Mouse (Mus musculus) duodenum, adult 2 months (tissue): ENCODE data around the gene Krt35. TPM values are rescaled to one million over a fixed set of nuclear protein-coding genes. Genes with fewer than 3 reads are reported as not detected.

Experiments used
- polyA plus RNA-seq: library from polyadenylated mRNA; depleted of rRNA; stranded (reverse); fragments of >200 nt; gene quantifications from 2 replicates; pipeline ENCODE4 v1.2.3, GENCODE M21; 2012; ENCODE audit warnings: low replicate concordance; rRNA removed

Krt35 gene
- not detected in 2 replicates for polyA plus RNA-seq

GRCm38 (mm10) chr11:100096141-100096540 lies at the start of gene Krt35:
TSS of gene Krt35 (minus strand) at chr11:100096241.

GRCm38 (mm10) chr11:100135731-100136130 lies 39.7 kb upstream of the Krt35 start, which contains the start of gene Krt15:
TSS of gene Krt15 (minus strand) at chr11:100135928.

GRCm38 (mm10) chr11:100121466-100121865 lies 25.4 kb upstream of the Krt35 start, which contains the start of gene Krt13:
TSS of gene Krt13 (minus strand) at chr11:100121566.

DNA sequence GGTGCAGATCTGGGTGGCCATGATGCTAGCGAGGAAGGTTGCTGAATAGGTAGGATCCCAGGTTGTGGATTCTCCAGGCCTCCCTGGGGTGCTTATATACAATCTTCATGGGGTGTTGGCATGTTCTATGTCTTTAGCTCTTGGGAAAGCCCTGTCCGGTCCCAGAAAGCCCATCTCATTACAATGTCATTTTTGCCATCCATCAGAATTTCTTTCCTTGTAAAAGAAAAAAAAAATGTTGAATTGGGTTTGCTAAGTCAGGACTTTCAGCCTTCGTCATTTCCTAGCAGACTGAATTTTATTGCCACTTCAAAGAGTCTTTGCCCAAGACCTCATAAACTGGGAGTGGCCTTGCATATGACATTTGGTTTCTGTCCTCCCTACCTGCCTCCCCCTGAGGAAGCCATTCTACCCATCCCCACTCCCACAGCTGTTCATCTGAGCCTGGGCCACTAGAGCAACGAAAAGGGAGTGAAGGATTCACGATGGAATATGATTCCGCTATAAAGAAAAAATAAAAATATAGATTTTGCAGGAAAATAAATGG lies 9.6 kb upstream of the Krt35 start, which contains the start of gene Krt36:
Krt36 (minus strand) TSS at position 51 of the 547 bp plus-strand sequence.

DNA sequence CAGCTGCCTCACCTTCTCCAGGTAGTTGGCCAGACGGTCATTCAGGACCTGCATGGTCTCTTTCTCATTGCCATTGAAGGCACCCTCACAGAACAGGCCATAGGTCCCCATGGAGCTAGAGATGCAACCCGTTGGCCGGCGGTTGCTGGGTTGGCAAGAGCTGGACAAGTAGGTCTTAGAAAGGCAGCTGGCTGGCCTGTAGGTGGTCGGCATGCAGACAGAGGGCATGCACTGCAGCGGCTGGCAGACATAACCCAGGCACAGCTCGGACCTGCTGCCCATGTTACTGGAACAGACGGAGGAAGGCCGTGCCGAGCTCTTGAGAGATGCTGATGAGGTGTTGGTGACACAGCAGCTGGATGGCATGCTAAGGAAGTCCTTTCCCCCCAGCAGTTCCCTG lies 8.2 kb downstream of the Krt35 start, which contains the start of gene Krt32:
Krt32 (minus strand) TSS at position 366 of the 400 bp plus-strand sequence.

DNA sequence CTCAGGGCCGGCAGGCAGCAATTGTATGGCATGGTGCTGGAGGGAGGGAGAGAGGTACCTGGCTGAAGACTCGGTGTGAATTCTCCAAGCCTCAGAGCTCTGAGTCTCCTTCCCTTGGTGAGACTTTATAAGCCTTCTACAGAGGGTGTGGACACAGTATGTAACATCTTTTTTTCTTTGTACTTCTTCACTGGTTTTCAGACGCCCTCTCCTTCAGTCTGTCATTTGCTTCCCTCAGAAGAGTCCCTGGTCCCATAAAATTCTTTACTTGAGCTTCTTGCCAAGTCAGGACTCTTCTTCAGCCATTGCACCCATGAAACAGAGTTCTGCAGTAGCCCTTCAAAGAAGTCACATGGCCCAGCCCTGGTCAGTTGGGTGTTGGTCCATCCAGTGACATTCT lies 45.6 kb downstream of the Krt35 start, which contains the start of gene Krt31:
Krt31 (minus strand) TSS at position 101 of the 400 bp plus-strand sequence.

Other genes starting within 250 kb of the Krt35 start
- gene Krtap4-16, start 244.6 kb downstream of the Krt35 start, polyA plus RNA-seq: 1.4 TPM in 1 of 2 replicates, not detected in the other
- gene Gm11568, start 238.3 kb downstream of the Krt35 start, polyA plus RNA-seq: not detected in 2 replicates
- not detected in 2 replicates for gene Gm11559, start 231.8 kb downstream of the Krt35 start, polyA plus RNA-seq
- gene Krtap9-1, start 222.9 kb downstream of the Krt35 start, polyA plus RNA-seq: not detected in 2 replicates
- gene Gm11567, start 217.1 kb downstream of the Krt35 start, polyA plus RNA-seq: not detected in 2 replicates
- not detected in 2 replicates for gene Krtap31-1, start 188.3 kb downstream of the Krt35 start, polyA plus RNA-seq
- gene Gm11565, start 181.5 kb downstream of the Krt35 start, polyA plus RNA-seq: not detected in 2 replicates
- not detected in 2 replicates for gene Krtap31-2, start 159.9 kb downstream of the Krt35 start, polyA plus RNA-seq
- gene Krtap9-5, start 147.8 kb downstream of the Krt35 start, polyA plus RNA-seq: not detected in 2 replicates
- gene Krtap29-1, start 117.2 kb downstream of the Krt35 start, polyA plus RNA-seq: not detected in 2 replicates
- gene Krtap16-1, start 109.6 kb downstream of the Krt35 start, polyA plus RNA-seq: not detected in 2 replicates
- gene Krtap17-1, start 102.2 kb downstream of the Krt35 start, polyA plus RNA-seq: not detected in 2 replicates
- gene Krt33a, start 80.0 kb downstream of the Krt35 start, polyA plus RNA-seq: not detected in 2 replicates
- not detected in 2 replicates for gene Krt33b, start 66.4 kb downstream of the Krt35 start, polyA plus RNA-seq
- not detected in 2 replicates for gene Krt34, start 54.7 kb downstream of the Krt35 start, polyA plus RNA-seq
- 0.09 and 0.17 TPM in 2 replicates for gene Krt31, start 45.7 kb downstream of the Krt35 start, polyA plus RNA-seq
- gene Krt32, start 8.0 kb downstream of the Krt35 start, polyA plus RNA-seq: 0.18 TPM in 1 of 2 replicates, not detected in the other
- 0.11 TPM in 1 of 2 replicates, not detected in the other for gene Krt36, start 9.4 kb upstream of the Krt35 start, polyA plus RNA-seq
- 0.24 and 2.1 TPM in 2 replicates for gene Krt13, start 25.3 kb upstream of the Krt35 start, polyA plus RNA-seq
- 0.12 and 0.37 TPM in 2 replicates for gene Krt15, start 39.7 kb upstream of the Krt35 start, polyA plus RNA-seq
- 1,125 and 1,286 TPM in 2 replicates for gene Krt19, start 52.4 kb upstream of the Krt35 start, polyA plus RNA-seq
- not detected in 2 replicates for gene Krt9, start 97.0 kb upstream of the Krt35 start, polyA plus RNA-seq
- 0.05 and 0.34 TPM in 2 replicates for gene Krt14, start 111.3 kb upstream of the Krt35 start, polyA plus RNA-seq
- not detected in 2 replicates for gene Krt16, start 152.7 kb upstream of the Krt35 start, polyA plus RNA-seq
- 0.13 and 0.21 TPM in 2 replicates for gene Krt17, start 164.8 kb upstream of the Krt35 start, polyA plus RNA-seq
- gene Krt42, start 173.6 kb upstream of the Krt35 start, polyA plus RNA-seq: not detected in 2 replicates
- gene Eif1, start 223.6 kb upstream of the Krt35 start, polyA plus RNA-seq: 94.6 and 104 TPM in 2 replicates
- gene Gast, start 238.2 kb upstream of the Krt35 start, polyA plus RNA-seq: 1.2 and 240 TPM in 2 replicates